Mouse (Mus musculus) brain, embryonic 14.5 days (tissue): ENCODE data around the gene Gm13691.
"Not testable (repeated sequence)": the region's sequence is repeated elsewhere in the genome, so short reads cannot be mapped to it uniquely, and the experiment has no call there.

ENCODE experiments used
- CTCF ChIP-seq: fragments of 200-500 bp; IDR thresholded peaks from 2 replicates; pipeline ENCODE4 v1.5.1; 2012; ENCODE audit warnings: inconsistent platforms, mild to moderate bottlenecking, moderate library complexity, borderline replicate concordance; ENCODE audit not compliant: insufficient read depth, insufficient read length; ENCODE audit errors: extremely low read depth
- POLR2A ChIP-seq: fragments of 200-500 bp; IDR thresholded peaks from 2 replicates; pipeline ENCODE4 v1.6.1; 2012; ENCODE audit warnings: mild to moderate bottlenecking, inconsistent platforms, borderline replicate concordance; ENCODE audit not compliant: poor library complexity, insufficient read depth, insufficient read length, severe bottlenecking; ENCODE audit errors: extremely low read depth

DNA sequence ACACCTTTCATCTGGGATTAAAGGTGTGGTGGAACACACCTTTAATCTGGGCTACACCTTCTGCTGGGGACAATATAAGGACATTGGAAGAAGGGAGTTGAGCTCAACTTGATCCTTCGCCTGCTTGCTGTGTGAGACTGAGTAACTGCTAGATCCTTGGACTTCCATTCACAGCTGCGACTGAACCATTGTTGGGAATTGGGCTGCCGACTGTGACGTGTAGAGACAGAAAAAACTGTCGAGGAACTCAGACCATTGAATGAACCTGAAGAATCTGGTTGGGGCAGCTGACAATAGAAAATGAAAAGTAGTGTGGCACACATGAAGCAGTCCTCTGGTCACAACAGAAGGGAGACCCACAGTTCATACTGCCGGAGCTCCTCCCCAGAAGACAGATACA, 29.1 kb upstream of the Gm13691 start, which contains the start of gene Gm13693:
- TF ChIP-seq CTCF, POLR2A: not testable (repeated sequence)
